Mouse (Mus musculus) heart, adult 8-10 months (tissue): ENCODE data around the gene Mymk. TPM values are rescaled to one million over a fixed set of nuclear protein-coding genes. Genes with fewer than 3 reads are reported as not detected.

ENCODE experiments used
- DNase-seq: peaks from one replicate; pipeline ENCODE4 v3.0.0; 2022; ENCODE audit warnings: low spot score
- total RNA-seq, 4 experiments: library from RNA; stranded (reverse); gene quantifications; 2 replicates each; pipeline ENCODE4 v1.2.4; 2022

Gene Mymk
- total RNA-seq, 4 experiments from 2014 or later, result not detected

DNA sequence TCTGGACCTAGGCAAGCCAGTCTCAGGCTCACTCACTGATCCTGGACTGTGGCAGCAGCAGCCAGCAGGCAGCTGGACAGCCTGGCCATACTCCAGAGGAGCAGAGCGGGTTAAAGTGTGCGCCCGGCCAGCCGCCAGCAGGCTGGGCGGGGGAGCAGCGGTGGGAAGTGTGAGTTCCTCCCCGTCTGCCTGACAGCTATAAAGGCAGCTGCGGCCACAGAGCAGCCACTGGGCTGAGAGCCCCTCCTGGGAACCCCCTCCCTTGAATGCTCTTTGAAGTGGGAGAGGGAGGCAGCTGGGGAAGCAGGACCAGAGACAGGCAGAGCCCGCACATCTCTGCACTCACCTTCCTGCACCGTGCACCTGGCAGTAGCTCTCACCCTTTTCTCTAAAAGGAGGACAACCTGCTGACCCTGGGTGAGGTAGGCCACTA lies 7.2 kb upstream of the Mymk start, which contains the start of gene Adamtsl2:
Gene Adamtsl2 (plus strand): TSS at position 228 of the 433 bp plus-strand sequence.
- DNase-seq, result peak; percentile 88

DNA sequence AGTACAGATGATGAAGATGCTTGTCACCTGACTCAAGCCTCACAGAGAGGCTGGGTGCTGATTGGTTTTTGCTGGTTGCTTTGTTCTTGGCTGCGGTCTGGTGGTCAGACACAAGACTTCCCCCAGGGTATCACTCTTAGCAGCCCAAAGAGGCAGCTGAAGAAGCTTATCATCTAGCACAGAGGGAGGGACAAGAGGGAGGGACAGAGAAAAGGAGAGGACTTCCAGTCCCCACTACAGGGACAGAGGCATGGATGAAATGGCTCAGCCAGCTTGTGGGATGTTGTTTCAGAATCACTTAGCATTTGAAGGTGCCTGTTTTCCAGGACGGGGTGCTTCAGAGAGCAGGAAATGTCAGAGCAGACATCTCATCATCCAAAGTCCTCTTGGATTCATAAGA lies 6.3 kb upstream of the Mymk start:
- no peak for DNase-seq

DNA sequence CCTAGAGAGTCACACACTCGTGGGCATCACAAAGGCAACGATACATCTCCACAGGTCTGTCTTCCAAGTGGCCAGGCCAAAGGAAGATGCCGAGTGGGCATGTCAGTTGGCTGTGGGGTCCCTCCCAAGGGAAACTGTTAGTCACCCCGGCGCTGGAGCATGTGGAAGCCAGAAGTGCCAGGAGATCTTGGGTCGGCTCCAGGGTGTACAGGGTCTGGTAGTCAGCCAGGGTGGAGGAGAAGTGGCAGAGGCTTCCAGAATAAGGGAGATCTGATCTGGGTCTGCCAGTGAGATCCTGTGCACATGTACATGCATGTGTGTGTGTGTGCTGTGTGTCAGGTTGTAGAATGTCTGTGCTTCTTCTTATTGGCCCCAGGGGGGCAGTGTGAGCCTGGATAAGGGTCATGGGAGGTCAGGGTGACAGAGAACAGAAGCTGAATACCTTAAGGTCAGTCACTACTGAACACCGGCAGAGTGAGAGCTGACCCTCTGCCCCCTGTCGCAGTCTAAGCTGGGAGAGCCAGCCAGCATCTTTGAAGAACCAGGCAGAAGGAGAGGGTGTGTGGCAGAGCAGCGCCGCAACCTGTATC lies 5.8 kb upstream of the Mymk start:
- no peak for DNase-seq

DNA sequence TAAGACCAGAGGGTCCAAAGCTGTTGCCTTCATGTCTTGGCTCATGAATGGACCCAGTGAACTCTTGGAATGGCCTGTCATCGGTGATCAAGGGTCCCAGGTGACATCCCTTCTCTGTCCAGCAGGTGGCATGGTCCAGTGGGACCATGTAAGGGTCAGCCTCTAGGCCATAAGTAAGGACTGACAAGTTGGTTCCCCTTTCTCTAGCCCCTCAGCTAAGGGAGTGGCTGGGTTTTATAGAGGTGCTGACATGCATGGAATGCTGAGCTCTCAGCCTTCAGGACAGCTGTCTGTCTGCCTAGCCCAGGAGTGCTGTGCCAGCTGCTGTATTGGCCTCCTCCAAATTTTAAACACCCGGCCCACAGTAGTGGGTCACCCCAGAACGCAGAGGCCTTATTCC lies 3.5 kb upstream of the Mymk start:
- DNase-seq, result no peak

DNA sequence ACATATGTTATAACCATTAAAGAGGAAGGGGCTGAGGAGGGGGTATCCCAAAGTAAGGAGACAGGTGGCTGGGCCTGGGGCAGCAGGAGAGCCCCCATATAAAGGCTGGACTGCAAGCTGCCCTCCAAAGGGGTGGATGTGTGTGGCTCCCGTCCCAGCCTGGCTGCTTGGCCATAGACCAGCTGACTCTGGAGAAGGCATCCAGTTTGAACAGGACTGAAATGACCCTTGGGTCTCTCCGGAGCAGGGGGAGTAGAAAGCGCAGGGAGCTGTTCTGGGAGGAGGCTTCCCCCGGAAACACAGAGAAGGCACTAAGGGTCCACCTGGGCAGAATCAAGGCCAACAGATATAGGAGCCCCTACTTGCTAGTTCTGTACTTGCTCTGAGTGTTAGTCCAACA lies 2.8 kb upstream of the Mymk start:
- DNase-seq, result no peak

DNA sequence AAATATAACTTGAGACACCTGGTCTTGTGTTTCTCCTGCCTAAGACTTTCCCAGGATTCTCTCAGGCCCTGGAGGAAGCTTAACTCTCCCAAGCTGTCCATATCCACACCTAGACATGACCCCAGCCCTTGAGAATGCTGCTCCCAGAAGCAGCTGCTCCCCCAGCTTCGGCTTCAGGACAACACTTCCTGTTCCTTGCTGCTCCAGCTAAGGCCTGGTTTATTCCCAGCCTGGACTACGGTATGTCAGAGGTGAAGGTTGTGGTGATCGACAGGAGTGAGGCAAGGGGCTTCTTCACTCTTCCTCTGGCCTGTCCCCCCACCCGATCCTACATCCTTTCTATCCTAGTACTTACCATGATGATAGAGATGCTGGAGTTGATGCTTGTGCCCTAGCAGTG lies 1.4 kb upstream of the Mymk start:
- DNase-seq, result no peak

DNA sequence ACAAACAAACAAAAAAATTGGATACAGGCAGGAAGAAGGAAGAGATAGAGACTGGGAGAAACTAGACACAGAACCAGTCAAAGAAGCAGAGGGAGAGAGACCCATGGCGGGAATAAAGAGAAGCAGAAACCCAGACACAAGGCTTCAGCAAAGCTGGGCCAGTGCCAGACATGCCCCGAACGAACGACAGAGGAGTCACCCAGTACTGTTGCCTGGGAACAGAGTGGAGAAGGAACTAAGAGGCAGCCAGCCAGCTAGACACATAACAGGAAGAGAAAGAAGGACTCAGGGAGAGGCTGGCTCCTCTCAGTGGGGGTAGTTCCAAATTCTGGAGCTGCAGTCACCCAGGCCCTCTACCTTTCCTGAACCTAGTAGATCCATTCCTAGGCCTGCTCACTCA lies 842 bp downstream of the Mymk start:
- peak; percentile 74 for DNase-seq

DNA sequence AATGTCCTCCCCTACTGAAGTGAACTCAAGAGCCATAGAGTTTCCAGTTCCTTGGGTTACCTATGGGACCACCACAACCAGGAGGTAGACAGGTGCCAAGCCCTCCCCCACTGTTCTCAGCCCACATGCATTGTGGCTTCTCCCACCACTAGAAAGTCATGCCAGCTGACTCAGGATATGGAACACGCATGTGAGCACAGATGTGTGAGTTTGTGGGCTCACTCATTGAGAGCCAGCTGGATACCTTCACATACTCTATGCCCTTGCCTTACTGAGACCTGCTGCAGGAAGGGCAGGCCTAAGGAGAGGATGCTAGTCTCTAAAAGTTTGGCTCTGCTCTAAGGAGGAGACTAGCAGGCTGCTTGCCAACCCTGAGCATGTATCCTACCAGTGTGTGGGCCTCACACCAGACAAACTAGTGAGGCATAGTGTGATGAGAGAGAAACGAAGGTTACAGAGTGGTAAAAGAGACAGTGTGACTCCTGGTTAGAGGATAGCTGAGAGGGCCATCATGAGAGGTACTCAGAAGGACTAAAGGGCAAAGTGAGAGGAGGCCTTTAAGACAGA lies 1.6 kb downstream of the Mymk start:
- no peak for DNase-seq

DNA sequence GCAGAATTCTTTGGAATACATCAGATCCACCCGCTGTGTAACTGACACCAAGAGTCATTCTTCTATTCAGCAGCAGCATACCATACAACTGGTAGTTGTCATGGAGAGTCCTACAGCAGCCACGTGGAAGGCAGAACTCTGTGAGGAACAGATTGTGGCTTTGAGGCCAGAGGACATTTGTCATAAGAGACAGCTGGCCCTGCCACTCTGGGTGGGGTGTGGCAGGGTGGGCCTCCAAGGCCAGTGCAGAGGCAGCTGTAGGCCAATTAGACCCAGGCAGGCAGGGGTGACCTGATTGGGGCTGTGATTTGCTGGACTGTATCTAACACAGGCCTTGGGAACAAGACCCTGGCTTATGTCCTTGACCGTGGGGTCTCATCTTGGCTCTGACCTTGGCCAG lies 2.3 kb downstream of the Mymk start:
- DNase-seq, result no peak

DNA sequence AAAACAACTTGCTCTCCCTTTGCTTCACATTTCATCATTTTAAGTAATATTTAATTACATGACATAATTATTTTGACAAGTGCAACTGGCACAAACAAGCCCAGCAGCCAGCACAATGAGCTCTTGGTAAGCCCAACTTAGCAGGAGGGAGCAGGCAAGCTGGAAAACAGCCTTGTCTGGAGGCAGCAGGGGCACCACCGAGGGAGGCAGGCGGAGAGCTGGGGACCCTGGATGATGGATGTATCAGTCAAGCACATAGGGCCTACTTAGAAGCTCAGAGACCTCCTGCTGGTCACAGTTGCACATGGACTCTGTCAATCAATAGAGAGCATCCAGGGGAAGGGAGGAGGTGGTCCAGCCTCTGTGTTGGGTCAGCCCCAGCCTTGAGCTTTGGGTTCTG lies 4.0 kb downstream of the Mymk start:
- no peak for DNase-seq

DNA sequence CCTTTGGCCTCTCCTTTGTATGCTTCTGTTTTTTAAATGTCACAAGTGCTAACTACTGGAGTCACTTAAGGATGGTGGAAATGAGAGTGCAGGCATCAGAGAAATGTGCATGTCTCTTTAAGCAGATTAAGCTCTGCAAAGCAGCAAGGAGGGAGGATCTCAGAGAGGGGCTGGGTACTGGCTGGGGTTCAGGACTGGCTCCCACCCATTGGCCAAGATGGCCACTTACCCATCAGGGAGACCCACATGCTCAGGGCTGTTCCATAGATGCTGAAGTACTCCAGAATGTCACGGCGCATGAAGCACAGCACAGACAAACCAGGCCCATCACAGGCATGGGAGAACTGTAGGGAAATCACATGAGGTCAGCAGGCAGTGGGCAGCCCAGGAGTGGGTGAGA lies 4.9 kb downstream of the Mymk start:
- no peak for DNase-seq

DNA sequence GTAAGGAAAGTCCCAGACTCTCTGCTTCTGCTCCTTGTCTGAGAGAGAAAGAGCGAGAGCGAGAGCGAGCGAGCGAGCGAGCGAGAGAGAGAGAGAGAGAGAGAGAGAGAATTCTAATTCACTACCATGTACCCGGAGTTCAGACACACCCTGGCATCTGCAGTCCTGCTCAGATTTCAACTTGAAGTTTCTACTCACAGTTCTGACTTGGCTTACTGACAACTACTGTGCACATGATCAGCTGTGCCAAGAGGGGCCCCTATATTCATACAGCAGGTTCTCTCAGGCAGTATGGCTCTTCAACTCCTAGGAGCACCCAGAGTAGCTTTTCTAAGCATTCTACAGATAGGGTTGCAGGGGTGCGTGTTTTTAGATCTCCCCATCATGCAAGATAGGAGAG lies 12.8 kb downstream of the Mymk start:
- DNase-seq, result no peak

DNA sequence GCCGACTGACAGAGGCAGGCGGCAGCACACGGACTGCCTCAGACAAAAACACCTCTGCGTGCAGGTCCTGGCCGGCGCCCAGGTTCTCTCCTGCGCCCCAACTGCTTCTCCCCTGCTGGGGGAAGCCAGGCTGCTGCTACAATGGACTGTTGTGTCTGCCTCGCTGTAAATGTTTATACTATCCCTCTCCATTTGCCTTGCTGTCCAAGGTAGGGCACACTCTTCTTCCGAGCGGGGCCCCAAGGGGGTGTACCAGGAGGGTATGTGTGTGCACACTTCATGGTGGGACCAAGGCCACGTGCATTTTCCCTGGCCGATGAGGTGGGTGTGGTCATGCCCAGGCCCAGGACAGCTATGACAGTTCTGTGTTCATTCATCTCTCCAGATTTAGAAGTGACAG lies 13.2 kb downstream of the Mymk start:
- DNase-seq, result no peak

DNA sequence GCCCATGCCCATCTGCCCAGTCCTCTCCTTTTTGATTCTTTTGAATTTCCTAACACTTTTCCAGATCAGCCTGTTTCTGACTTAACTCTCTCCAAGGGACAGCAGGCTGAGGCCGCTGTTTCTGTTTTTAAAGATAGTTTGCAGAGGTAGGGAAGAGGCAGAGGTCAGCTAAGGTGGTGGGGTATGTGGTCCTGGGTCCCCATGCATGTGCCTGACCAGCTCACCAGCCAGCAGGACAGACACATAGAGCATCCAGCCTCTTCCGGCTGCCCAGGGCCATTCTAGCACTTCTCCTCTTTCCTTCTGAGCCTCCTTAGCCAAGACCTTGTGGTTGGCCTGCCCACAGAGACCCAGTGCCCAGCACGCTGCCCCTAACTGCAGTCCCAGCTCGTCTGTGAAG lies 13.7 kb downstream of the Mymk start:
- no peak for DNase-seq

DNA sequence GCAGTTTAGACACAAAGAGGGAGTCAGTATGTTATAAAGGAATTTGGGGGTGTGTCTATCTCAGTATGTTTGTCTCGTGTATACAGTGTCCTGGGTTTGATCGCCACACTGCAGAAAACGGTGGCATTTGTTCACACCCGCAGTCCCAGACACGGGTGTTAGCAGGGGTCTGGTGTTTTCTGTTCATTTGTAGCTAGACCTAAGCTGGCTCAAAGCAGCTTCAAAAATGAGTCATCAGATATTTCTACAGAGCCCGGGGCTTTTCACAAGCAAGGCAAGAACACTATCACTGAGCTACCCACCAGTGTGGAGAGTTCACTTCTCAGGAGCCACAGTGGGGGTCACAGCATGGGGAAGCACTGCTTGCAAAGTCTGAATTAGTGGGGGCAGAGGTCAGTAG lies 22.6 kb downstream of the Mymk start:
- DNase-seq, result no peak

DNA sequence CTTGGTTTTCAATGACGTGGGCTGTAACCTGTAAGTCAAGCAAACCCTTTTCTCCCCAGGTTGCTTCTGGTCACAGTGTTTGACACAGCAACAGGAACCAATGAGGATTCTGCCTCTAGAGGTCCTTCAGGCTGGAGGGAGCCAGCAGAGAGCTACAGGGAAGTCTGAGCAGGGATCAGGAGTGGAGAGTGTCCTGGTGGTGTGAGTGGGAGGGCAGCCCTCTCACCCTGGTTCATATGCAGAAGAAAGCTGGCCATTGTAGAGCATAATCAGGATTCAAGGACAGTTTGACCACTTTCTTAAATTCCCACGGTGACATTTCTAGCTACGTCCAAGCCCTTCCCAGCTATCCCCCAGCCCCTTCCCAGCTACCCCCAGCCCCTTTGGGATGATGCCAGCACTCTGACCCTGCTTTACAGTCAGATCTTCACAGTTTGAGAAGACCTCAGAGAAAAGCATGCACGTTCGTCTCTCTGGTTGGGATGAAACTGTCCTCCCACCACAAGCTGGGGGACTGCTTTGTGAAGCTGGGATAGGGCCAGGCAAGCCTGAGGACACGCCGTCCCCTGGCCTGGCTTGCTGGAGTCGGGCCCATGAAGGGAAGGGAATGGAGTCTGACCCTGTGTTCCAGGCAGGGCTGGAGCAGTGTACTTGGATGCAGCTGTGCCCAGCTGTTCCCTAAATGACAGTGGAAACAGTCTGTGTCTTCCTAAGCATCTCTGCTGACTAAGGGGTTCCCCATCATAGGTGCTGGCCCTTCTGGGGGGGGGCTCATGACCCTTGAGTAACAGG lies 25.8 kb downstream of the Mymk start:
- DNase-seq, result peak; percentile 88

DNA sequence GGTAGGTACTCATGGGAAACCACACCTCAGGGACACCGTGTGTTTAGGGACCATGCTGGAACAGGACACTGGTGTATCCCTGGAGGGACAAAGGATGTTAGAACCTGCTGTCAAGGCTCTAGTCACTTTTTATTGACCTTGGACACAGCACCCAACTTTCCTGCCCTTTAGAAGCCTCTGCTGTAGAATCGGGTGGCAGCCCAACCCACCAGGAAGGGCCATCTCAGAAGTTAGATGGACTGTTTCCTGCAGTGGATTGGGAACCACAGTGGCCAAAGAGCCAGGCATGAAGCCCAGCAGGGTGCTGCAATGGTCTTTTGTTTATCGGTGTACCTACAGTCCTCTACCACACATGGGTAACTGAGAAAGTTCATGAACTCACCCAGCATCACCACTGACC lies 27.3 kb downstream of the Mymk start:
- DNase-seq, result no peak

DNA sequence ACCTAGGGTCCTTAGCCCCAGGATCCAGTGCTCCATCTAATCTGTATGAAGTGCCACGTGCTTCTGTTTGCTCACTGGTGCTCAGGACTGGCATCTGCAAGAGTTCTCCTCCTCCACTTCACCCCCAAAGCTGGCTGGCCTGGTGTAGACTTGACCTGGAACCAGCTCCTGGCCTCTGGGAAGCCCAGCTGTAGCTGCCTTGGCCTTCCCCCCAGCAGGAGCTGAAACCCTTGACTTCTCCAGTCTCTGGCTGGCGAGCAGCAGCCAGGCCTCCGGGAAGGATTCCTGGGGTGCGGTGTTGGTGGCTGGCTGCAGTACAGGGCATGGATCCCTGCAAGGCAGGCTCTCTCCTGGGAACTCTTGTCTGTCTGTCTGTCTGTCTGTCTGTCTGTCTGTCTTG lies 27.8 kb downstream of the Mymk start:
- DNase-seq, result no peak

DNA sequence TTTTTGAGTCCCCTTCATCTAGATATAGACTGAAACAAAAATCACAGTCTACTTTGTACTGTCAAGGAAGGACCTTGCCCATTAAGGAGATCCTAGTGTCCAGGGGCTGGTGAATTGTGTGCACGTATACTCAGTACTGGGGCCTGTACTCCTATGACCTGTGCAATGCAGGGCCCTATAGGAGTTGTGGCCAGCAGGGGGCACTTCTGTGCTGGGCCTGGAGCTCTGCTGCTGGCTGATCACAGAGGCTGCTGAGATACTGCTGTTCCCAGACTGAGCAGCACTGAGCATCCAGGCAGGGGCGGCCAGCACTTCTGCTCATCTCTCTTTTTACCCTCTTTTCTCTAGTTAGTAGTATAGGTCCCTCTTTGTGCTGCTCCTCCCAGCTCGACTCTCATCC lies 28.5 kb downstream of the Mymk start:
- DNase-seq, result peak; percentile 76

DNA sequence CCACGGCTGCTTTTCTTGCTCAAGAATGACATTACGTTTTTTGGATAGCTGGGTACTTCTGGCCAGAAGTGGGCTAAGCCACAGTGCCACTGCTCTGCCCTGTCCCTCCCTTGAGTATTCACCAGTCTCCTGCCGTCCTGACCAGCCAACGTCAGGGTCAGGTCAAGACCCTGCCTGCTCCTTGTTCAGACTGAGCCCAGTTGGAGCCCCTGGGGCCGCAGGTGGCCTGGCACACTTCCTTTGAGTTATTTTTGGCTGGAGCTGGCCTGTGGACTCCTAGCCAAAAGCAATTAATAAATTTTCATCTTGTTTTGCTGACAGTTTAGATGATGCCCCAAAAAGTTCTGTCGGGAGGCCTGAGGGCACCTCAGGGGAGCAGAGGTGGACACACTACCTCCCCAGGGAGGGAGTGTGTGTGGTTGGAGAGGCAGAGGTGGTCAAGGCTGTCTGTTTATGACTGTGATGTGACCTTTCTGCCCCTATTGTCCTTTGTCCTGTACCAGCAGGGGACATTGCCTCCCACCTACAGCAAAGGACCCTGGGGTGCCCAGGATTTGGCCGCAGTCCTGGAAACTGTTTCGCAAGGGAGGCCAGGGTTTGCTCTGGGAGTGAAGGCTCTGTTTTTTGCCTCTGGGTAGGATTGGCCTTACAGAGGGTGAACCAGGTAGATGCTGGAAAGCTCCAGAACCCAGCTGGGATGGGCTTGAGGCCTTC lies 29.7 kb downstream of the Mymk start:
- DNase-seq, result no peak

DNA sequence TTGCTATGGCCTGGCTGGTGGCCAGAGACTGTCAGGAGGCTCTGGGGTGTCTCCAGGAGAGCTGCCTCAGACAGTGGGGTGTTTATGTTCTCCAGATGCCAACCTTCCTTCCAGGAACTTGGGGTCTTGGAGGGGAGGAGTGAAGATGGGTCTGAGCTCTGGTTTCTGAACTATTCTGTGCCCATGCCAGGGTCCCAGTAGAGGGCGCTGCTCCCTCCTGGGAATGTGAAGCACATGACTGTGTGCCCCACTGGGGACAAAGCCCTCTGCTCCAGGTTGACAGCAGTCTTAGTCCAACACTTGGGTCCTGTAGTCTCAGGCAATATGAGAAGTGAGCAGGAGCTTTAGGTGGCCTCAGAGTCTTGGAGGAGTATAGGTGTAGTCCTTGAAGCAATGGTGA lies 32.7 kb downstream of the Mymk start:
- DNase-seq, result no peak

DNA sequence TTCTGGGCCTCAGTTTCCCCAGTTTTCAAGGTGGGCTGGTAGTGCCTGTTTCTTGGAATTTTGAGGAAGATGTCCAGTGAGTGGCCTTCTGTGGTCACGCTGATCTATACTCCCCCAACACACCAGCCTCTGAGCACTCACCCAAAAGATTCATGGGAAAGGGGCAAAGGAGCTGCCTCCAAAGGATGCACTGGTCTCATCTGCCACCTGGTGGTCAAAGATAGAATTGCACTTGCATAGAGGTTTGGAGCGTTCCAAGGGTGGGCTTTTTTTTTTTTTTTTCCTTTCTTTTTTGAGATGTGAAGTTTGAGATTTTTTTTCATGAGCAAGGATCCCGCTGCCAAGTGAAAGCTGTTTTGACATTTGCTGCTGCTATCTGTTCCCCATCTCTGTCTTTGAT lies 33.4 kb downstream of the Mymk start:
- DNase-seq, result peak; percentile 71

DNA sequence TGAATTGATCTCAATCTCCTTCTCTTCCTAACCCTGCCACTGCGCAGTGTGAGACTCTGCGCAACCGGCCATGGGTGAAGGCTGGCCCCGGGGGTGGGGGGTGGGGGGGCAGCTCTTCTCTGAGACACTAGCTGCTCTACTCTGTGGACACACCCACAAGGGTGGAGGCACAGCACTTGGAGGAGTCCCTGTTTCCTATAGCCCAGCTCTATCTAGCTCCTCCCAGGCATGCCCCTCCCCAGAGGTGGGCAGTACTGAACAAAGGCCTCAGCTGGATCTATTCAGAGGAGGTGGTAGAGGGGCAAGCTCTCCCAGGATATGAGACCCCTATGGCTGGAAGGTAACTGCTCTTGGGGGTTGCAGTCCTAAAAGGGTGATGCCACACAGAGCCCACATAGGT lies 35.0 kb downstream of the Mymk start:
- no peak for DNase-seq
